Comparison of ENCODE assay signal across 32 mouse cellular contexts in genomic region chrX:103670245-103670644, GRCm38 (mm10). TPM values are rescaled to one million over a fixed set of nuclear protein-coding genes. Genes with fewer than 3 reads are reported as not detected.
DNase-seq lines count a peak whose midpoint lies in the region; ATAC-seq lines count a peak whose summit lies in the region.
"Had no signal": no experiment of that assay in that cellular context is flagged by ENCODE, and none has a peak within 500 bp of the region (broad histone marks: within the 10 kb centered on the region; RNA-seq: fewer than 3 reads in every experiment).

No protein-coding gene starts in this region.

- H3K27ac ChIP-seq in embryonic facial prominence, embryonic 14.5 days (replicated peaks; ENCODE audit: low read depth, low read length): no peak overlapping the region
- no peak overlapping the region for H3K27ac ChIP-seq in embryonic facial prominence, embryonic 10.5 days (replicated peaks)
- H3K27ac ChIP-seq in midbrain, embryonic 13.5 days: no peak overlapping the region
- H3K27ac ChIP-seq: embryonic facial prominence, embryonic 13.5 days; gastrocnemius, adult 2 months; heart, adult 2 months; hindbrain, embryonic 12.5 days; hindbrain, embryonic 15.5 days had no signal

- no peak overlapping the region for H3K4me3 ChIP-seq in embryonic facial prominence, embryonic 14.5 days (ENCODE audit: low read depth, low read length)
- no peak overlapping the region for H3K4me3 ChIP-seq in embryonic facial prominence, embryonic 10.5 days
- no peak overlapping the region for H3K4me3 ChIP-seq in midbrain, embryonic 13.5 days (replicated peaks)
- H3K4me3 ChIP-seq: embryonic facial prominence, embryonic 13.5 days; gastrocnemius, adult 2 months; heart, adult 2 months; hindbrain, embryonic 12.5 days; hindbrain, embryonic 15.5 days had no signal

- H3K4me1 ChIP-seq in embryonic facial prominence, embryonic 14.5 days (ENCODE audit: control insufficient read depth, insufficient read depth, low read length): no peaks in the 10 kb centered on the region
- H3K4me1 ChIP-seq in embryonic facial prominence, embryonic 10.5 days: no peaks in the 10 kb centered on the region
- no peaks in the 10 kb centered on the region for H3K4me1 ChIP-seq in midbrain, embryonic 13.5 days (replicated peaks)
- H3K4me1 ChIP-seq: embryonic facial prominence, embryonic 13.5 days; hindbrain, embryonic 12.5 days; hindbrain, embryonic 15.5 days had no signal

- no peak for ATAC-seq in embryonic facial prominence, embryonic 14.5 days (ENCODE audit: low read depth)
- no peak for ATAC-seq in midbrain, embryonic 13.5 days
- ATAC-seq: forebrain, embryonic 14.5 days; forebrain, postnatal 0 days; intestine, postnatal 0 days; Patski had no signal

- DNase-seq in adrenal gland, adult 2 months: peak; percentile 17
- DNase-seq in adrenal gland, postnatal 36 days: no peak
- DNase-seq in embryonic facial prominence, embryonic 14.5 days (ENCODE audit: low spot score): peak; percentile 25
- DNase-seq in embryonic facial prominence, embryonic 10.5 days (ENCODE audit: low spot score): no peak
- DNase-seq in ovary, postnatal 14 days (ENCODE audit: low spot score): peak; percentile 1
- no peak for DNase-seq in ovary, postnatal 36 days (ENCODE audit: low spot score)
- no peak for DNase-seq in cerebellum, postnatal 36 days
- DNase-seq: cerebellum, adult 18-20 months; cerebellum, adult 9-10 months; cerebellum, postnatal 14 days; forebrain, postnatal 0 days; gastrocnemius, adult 2 months; gastrocnemius, postnatal 14 days; heart, adult 2 months had no signal

- no peaks in the 10 kb centered on the region for H3K9me3 ChIP-seq in embryonic facial prominence, embryonic 14.5 days (ENCODE audit: control insufficient read depth, low read length)
- H3K9me3 ChIP-seq in embryonic facial prominence, embryonic 10.5 days: no peaks in the 10 kb centered on the region
- no peaks in the 10 kb centered on the region for H3K9me3 ChIP-seq in midbrain, embryonic 13.5 days
- H3K9me3 ChIP-seq: embryonic facial prominence, embryonic 13.5 days; hindbrain, embryonic 12.5 days; hindbrain, embryonic 15.5 days had no signal

- H3K4me2 ChIP-seq in embryonic facial prominence, embryonic 14.5 days (ENCODE audit: low read depth, low read length): no peak overlapping the region
- H3K4me2 ChIP-seq in midbrain, embryonic 13.5 days (replicated peaks): no peak overlapping the region
- H3K4me2 ChIP-seq: embryonic facial prominence, embryonic 13.5 days; heart, embryonic 11.5 days; hindbrain, embryonic 12.5 days; hindbrain, embryonic 15.5 days had no signal

- no peak overlapping the region for H3K9ac ChIP-seq in embryonic facial prominence, embryonic 14.5 days (ENCODE audit: low read depth, low read length)
- H3K9ac ChIP-seq in midbrain, embryonic 13.5 days (replicated peaks): no peak overlapping the region
- H3K9ac ChIP-seq: embryonic facial prominence, embryonic 13.5 days; forebrain, postnatal 0 days; hindbrain, embryonic 12.5 days; hindbrain, embryonic 15.5 days had no signal

- no peaks in the 10 kb centered on the region for H3K27me3 ChIP-seq in embryonic facial prominence, embryonic 14.5 days (replicated peaks; ENCODE audit: control insufficient read depth, insufficient read depth, low read length)
- peaks cover 57% of the 10 kb centered on the region for H3K27me3 ChIP-seq in embryonic facial prominence, embryonic 10.5 days (replicated peaks; ENCODE audit: low read depth, poor library complexity, severe bottlenecking)
- H3K27me3 ChIP-seq in midbrain, embryonic 13.5 days: peaks cover 29% of the 10 kb centered on the region
- H3K27me3 ChIP-seq: embryonic facial prominence, embryonic 13.5 days had no signal

- H3K36me3 ChIP-seq in embryonic facial prominence, embryonic 14.5 days (ENCODE audit: control insufficient read depth, insufficient read depth, low read length): no peaks in the 10 kb centered on the region
- H3K36me3 ChIP-seq in embryonic facial prominence, embryonic 10.5 days (replicated peaks): no peaks in the 10 kb centered on the region
- H3K36me3 ChIP-seq in midbrain, embryonic 13.5 days: no peaks in the 10 kb centered on the region
- H3K36me3 ChIP-seq: embryonic facial prominence, embryonic 13.5 days; hindbrain, embryonic 12.5 days; hindbrain, embryonic 15.5 days had no signal

RNA-seq across cellular contexts. Expression of gene Zcchc13, which starts 39.9 kb away (rescaled TPM):
- total RNA-seq in adrenal gland, adult 2 months (2021): not detected
- not detected in 2 replicates for polyA plus RNA-seq in adrenal gland, adult 2 months (2012; rRNA removed)
- not detected for total RNA-seq in adrenal gland, postnatal 36 days (2021)
- not detected in 2 replicates for polyA plus RNA-seq in embryonic facial prominence, embryonic 14.5 days (2014; fragmentation: Nextera tagmentation; extraction: Ambion mirVana)
- polyA plus RNA-seq in embryonic facial prominence, embryonic 10.5 days (2016; fragmentation: Nextera tagmentation; extraction: Ambion mirVana): not detected in 2 replicates
- polyA plus RNA-seq in midbrain, embryonic 13.5 days (2015; fragmentation: Nextera tagmentation; extraction: Ambion mirVana): not detected in 2 replicates
- total RNA-seq: adrenal gland, adult 18-20 months; common myeloid progenitor, adult 5-6 weeks; ES-E14; forebrain, postnatal 0 days; gastrocnemius, adult 2 months; gastrocnemius, postnatal 14 days; gastrocnemius, postnatal 4 days; heart, adult 2 months; heart, postnatal 25 days; hematopoietic stem cell, adult 5-6 weeks had no signal
- polyA plus RNA-seq: embryonic facial prominence, embryonic 13.5 days; forebrain, embryonic 11.5 days; forebrain, embryonic 14.5 days; forebrain, postnatal 0 days; heart, adult 2 months; heart, embryonic 11.5 days; heart, embryonic 14.5 days; heart, postnatal 0 days; hindbrain, embryonic 12.5 days; hindbrain, embryonic 15.5 days; intestine, embryonic 14.5 days; intestine, postnatal 0 days; Patski had no signal

Comparison
In these comparisons a context has a peak if more than half of its experiments do, and no peak if none do; other contexts are left out.
1. DNase-seq: peak in adrenal gland, adult 2 months (single experiment), embryonic facial prominence, embryonic 14.5 days (single experiment) and ovary, postnatal 14 days (single experiment); none in adrenal gland, postnatal 36 days (0 of 2), embryonic facial prominence, embryonic 10.5 days (single experiment), ovary, postnatal 36 days (single experiment) and cerebellum, postnatal 36 days (0 of 2).